Mouse (Mus musculus) forebrain, embryonic 13.5 days (tissue): ENCODE measurements around the gene Rasgrp2. TPM values are rescaled to one million over a fixed set of nuclear protein-coding genes. Genes with fewer than 3 reads are reported as not detected.

Experiments
- ATAC-seq: fragments of 200-750 bp; cut with Nextera tagmentation; 2 replicates; pipeline ENCODE4 v1.8.0; 2017
- H3K27ac ChIP-seq: fragments of 300-500 bp; sonication (generic); 2 replicates; pipeline ENCODE4 v1.5.1; 2015; ENCODE audit warnings: inconsistent platforms, mild to moderate bottlenecking, moderate library complexity
- H3K27me3 ChIP-seq: fragments of 300-500 bp; sonication (generic); 2 replicates; pipeline ENCODE4 v1.6.1; 2015; ENCODE audit warnings: mild to moderate bottlenecking, inconsistent platforms
- H3K36me3 ChIP-seq: fragments of 300-500 bp; sonication (generic); 2 replicates; pipeline ENCODE4 v1.6.1; 2015; ENCODE audit warnings: mild to moderate bottlenecking, inconsistent platforms; ENCODE audit not compliant: poor library complexity, severe bottlenecking
- H3K4me1 ChIP-seq: fragments of 300-500 bp; sonication (generic); 2 replicates; pipeline ENCODE4 v1.6.1; 2015; ENCODE audit warnings: inconsistent platforms
- H3K4me2 ChIP-seq: fragments of 300-500 bp; sonication (generic); 2 replicates; pipeline ENCODE4 v1.6.1; 2015; ENCODE audit warnings: inconsistent platforms, mild to moderate bottlenecking, moderate library complexity
- H3K4me3 ChIP-seq: fragments of 300-500 bp; sonication (generic); 2 replicates; pipeline ENCODE4 v1.5.1; 2015; ENCODE audit warnings: mild to moderate bottlenecking, inconsistent platforms
- H3K9ac ChIP-seq: fragments of 300-500 bp; sonication (generic); 2 replicates; pipeline ENCODE4 v1.6.1; 2015; ENCODE audit warnings: mild to moderate bottlenecking, inconsistent platforms
- H3K9me3 ChIP-seq: fragments of 300-500 bp; sonication (generic); replicated peaks from 2 replicates; pipeline ENCODE4 v1.6.1; 2016; ENCODE audit warnings: inconsistent platforms
- WGBS: fragments of 180-500 bp; shearing (Covaris S2); methylation state at CpG from one replicate; pipeline ENCODE4 v1.1.7; 2015; 5-methylcytosine and 5-hydroxymethylcytosine counted together
- polyA plus RNA-seq: library from polyadenylated mRNA; unstranded; fragments of >200 nt; fragmentation: Nextera tagmentation; extraction: Ambion mirVana; gene quantifications from 2 replicates; pipeline ENCODE4 v1.2.1, GENCODE M21; 2015

Rasgrp2 gene
- polyA plus RNA-seq, 1 experiment from 2014 or later = 25.1 TPM

DNA sequence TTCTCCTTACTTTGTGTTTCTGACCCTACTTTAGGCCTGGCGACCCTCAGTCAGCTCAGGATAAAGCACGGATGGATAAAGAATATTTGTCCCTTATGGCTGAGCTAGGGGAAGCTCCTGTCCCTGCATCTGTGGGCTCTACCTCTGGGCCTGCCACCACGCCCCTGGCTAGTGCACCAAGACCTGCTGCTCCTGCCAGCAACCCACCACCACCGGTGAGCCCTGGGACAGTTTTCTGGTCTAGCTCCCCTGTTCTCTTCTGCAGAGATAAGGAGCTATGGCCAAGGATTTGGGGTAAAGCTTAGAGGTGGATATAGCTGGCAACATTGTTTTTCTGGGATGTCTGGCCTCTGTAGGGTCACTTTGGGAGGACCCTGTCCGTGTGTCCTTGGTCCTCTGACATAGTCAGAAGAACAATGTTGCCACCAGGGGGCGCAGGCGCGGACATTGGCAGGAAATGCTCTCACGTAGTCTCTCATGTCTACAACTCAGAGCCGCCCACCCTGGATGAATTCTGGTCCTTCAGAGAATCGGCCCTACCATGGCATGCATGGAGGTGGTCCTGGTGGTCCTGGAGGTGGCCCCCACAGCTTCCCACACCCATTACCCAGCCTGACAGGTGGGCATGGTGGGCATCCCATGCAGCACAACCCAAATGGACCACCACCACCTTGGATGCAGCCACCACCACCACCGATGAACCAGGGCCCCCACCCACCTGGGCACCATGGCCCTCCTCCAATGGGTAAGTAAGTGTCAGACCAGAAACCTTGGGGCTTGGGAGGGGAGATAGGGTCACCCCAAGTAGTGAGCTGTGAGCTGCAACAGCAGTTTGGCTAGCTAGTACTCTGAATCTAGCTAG lies 25.4 kb upstream of the Rasgrp2 start:
- no peaks in the 10 kb centered on the region for H3K27me3 ChIP-seq
- H3K27ac ChIP-seq = no peak overlapping the region
- H3K9ac ChIP-seq = no peak overlapping the region
- peak; percentile 19; the same call in 1 of the 2 replicates for ATAC-seq
- no peak overlapping the region for H3K4me3 ChIP-seq
- 0 out of 2 replicates have a peak, but pooled peaks cover 7% of the 10 kb centered on the region for H3K4me1 ChIP-seq
- H3K4me2 ChIP-seq = no peak overlapping the region
- WGBS = 71% methylated on average over 12 of the region's 12 CpGs
- H3K9me3 ChIP-seq = no peaks in the 10 kb centered on the region
- H3K36me3 ChIP-seq = peaks cover 98% of the 10 kb centered on the region

DNA sequence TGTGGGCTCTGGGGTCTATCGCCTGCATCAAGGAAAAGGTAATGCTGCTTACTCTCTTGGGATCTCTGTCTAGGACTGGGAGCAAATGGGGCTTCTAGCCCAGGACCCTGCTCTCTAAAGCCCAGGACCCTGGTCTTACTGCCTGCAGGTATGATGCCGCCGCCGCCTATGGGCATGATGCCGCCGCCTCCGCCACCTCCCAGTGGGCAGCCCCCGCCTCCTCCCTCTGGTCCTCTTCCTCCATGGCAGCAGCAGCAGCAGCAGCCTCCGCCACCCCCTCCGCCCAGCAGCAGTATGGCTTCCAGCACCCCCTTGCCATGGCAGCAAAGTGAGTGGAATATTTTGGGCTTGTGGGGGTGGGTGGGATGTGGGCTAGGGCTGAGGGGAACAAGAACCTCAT lies 24.6 kb upstream of the Rasgrp2 start:
- WGBS = 95% methylated on average over 10 of the region's 10 CpGs
- Histone ChIP-seq H3K36me3 (peaks cover 100% of the 10 kb centered on the region), H3K27me3 (no peaks in the 10 kb centered on the region), H3K4me2 (no peak overlapping the region), H3K9ac (no peak overlapping the region), H3K4me1 (0 out of 2 replicates have a peak, but pooled peaks cover 7% of the 10 kb centered on the region), H3K4me3 (no peak overlapping the region), H3K9me3 (no peaks in the 10 kb centered on the region), H3K27ac (no peak overlapping the region)
- ATAC-seq = no peak

DNA sequence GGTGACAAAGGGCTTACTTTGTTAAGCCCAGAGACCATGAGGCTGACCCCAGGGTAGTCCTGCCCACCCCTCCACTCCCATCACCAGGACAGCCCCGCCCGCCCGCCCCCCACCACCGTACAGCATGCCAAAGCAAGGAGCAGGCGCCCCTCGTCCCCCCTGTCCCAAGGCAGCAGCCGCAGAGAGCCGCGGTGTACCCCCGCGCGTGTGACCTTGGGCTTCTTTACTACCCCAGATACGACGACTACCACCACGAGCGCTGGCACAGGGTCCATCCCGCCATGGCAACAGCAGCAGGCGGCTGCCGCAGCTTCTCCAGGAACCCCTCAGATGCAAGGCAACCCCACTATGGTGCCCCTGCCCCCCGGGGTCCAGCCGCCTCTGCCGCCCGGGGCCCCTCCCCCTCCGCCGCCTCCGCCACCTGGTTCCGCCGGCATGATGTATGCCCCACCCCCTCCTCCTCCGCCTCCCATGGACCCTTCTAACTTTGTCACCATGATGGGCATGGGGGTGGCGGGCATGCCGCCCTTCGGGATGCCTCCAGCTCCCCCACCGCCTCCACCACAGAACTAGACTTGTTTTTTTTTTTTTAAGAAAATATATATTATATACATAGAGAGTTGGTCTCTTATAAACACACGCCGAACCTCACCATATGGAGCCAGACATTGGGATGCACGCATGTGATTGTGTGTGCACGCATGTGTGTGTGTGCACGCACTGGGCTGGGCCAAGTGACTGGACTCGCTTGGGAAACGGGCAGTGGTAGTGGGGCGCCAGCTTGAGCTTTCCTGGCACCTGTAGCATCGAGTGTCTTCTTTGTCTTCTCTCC lies 23.5 kb upstream of the Rasgrp2 start:
- H3K27me3 ChIP-seq = no peaks in the 10 kb centered on the region
- 89% methylated on average over 38 of the region's 42 CpGs for WGBS
- H3K36me3 ChIP-seq = peaks cover 92% of the 10 kb centered on the region
- no peak; the same call in 1 of the 2 replicates for ATAC-seq
- H3K4me1 ChIP-seq = 0 out of 2 replicates have a peak, but pooled peaks cover 7% of the 10 kb centered on the region
- no peak overlapping the region for H3K9ac ChIP-seq
- H3K9me3 ChIP-seq = no peaks in the 10 kb centered on the region
- no peak overlapping the region for H3K4me3 ChIP-seq
- H3K27ac ChIP-seq = no peak overlapping the region
- no peak overlapping the region for H3K4me2 ChIP-seq

DNA sequence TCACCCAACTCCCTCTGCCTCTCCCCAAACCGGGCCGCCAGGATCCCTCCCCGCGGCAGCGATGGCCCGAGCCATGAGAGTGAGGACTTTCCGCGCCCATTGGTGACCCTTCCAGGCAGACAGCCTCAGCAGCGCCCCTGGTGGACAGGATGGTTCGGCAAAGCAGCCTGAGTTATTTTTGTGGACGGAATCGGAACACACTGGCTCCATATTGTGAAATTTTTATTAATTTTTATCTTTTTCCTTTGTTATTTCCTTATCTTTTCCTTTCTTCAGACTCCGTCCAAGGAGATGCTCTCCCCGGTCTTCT lies 22.9 kb upstream of the Rasgrp2 start:
- no peak overlapping the region for H3K9ac ChIP-seq
- H3K36me3 ChIP-seq = peaks cover 86% of the 10 kb centered on the region
- WGBS = 73% methylated on average over 14 of the region's 14 CpGs
- H3K27me3 ChIP-seq = no peaks in the 10 kb centered on the region
- no peaks in the 10 kb centered on the region for H3K9me3 ChIP-seq
- H3K4me1 ChIP-seq = 0 out of 2 replicates have a peak, but pooled peaks cover 7% of the 10 kb centered on the region
- ATAC-seq = no peak
- H3K4me2 ChIP-seq = no peak overlapping the region
- H3K4me3 ChIP-seq = no peak overlapping the region
- no peak overlapping the region for H3K27ac ChIP-seq

DNA sequence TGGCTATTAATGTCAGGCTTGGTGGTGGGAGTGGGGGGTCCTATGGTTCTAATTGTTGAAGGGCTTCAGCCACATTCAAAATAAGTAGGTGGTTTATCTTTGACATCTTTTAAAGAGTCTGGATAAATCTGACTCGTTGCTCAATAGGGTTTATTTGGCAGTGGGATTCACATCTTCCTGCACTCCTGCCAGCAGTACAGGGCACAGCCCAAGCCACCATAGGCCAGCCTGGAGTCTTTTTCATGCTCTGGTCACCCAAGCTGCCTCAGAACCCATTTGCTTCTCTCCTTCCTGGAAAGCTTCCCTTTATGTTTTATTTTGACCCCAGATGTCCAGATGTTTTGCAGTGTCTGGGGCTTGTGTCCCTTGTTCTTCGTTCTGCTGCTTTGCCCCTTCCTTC lies 22.5 kb upstream of the Rasgrp2 start:
- Histone ChIP-seq H3K27ac (peak overlapping the region; percentile 3; the same call in 1 of the 2 replicates), H3K4me3 (no peak overlapping the region), H3K4me1 (0 out of 2 replicates have a peak, but pooled peaks cover 7% of the 10 kb centered on the region), H3K9ac (no peak overlapping the region), H3K27me3 (no peaks in the 10 kb centered on the region), H3K4me2 (no peak overlapping the region), H3K9me3 (no peaks in the 10 kb centered on the region), H3K36me3 (peaks cover 82% of the 10 kb centered on the region)
- no peak for ATAC-seq
- WGBS = 71% methylated on average over 2 of the region's 2 CpGs

DNA sequence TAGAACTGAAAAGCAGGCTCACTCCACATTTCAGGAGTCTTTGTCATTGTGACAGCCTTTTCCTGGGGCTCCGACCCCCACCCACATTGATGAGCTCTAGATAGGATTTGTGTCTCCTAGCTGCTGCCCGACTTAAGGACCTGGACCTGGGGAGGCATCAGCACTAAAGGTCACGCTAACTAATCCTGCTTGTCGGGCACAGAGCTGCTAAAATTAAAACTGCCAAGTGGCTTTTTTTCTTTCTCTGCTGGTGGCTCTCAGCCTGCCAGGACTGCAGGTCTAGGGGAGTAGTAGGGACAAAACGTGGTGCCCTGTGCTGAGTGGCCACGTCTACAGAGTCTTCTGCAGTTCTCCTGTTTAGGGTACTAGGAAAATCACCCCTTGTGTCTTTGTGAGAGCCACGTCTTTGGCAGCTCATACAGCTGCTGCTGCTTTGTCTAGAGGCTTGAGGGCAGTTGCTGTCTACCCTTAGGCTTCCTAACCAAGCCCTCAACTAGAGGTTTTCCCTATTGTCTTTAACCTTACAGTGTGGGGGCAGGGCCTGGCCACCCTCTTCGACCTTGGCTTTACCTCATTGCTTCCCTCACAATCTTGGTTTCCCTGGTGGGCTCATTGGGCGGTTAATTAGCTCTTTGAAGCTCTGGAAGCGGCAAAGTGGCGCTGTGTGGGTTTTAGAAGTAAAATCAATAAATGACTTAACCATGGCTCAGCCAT lies 21.7 kb upstream of the Rasgrp2 start:
- Histone ChIP-seq H3K9me3 (no peaks in the 10 kb centered on the region), H3K4me3 (no peak overlapping the region), H3K36me3 (peaks cover 74% of the 10 kb centered on the region), H3K27me3 (no peaks in the 10 kb centered on the region), H3K9ac (no peak overlapping the region), H3K27ac (peak overlapping the region; percentile 40), H3K4me2 (no peak overlapping the region), H3K4me1 (0 out of 2 replicates have a peak, but pooled peaks cover 7% of the 10 kb centered on the region)
- ATAC-seq = no peak
- 44% methylated on average over 11 of the region's 11 CpGs for WGBS

DNA sequence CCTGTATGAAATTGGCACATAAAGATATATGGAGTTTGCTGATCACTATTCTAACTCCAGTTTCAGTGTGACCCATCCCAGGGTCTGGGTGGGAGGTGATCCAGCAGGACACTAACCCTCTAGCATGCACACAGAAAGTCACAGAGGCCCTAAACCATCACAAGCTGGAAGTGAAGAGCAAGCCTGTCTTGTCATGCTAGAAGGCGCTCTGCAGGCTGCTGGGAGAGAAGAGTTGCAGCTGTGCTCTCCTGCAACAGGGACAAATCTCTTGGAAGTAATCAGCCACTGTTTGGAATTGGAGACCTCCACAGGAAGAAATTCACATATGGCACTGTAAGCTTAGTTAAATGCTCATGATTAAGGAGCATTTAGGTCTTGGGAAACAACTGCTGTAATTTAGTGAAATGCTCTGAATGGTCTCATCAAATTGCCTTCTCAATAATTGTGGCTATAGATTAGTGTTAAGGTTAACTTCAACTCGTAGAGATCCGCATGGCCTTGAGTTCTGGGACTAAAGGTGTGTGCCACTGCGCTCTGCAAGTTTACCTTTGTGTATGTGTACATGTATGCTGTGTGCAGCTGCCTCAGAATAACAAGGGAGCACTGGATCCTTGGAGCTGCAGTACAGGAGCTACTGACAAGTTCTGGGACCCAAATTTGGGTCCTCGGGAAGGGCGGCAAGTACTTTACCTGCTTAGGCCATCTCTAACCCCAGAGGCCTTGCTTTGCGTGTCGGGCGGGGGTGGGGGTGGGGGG lies 18.6 kb upstream of the Rasgrp2 start:
- Histone ChIP-seq H3K4me2 (no peak overlapping the region), H3K9ac (no peak overlapping the region), H3K9me3 (no peaks in the 10 kb centered on the region), H3K27ac (no peak overlapping the region), H3K4me3 (no peak overlapping the region), H3K36me3 (peaks cover 42% of the 10 kb centered on the region), H3K27me3 (no peaks in the 10 kb centered on the region), H3K4me1 (0 out of 2 replicates have a peak, but pooled peaks cover 16% of the 10 kb centered on the region)
- 93% methylated on average over 9 of the region's 9 CpGs for WGBS
- no peak for ATAC-seq

DNA sequence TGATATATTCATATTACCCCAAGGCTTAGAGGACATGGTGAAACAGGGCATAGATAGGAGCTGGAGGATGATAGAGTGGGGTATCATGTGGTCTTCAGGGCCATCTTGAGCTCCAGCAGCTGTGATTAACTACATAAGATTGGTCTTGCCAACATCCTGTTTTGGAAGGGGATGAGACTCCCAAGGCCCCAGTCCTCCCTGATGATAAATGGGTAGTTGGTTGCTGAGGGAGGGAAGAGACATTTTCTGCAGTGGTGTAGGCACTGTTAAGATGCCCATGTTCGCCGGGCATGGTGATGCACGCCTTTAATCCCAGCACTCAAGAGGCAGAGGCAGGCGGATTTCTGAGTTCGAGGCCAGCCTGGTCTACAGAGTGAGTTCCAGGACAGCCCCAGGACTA lies 17.9 kb upstream of the Rasgrp2 start:
- no peak overlapping the region for H3K4me2 ChIP-seq
- no peaks in the 10 kb centered on the region for H3K9me3 ChIP-seq
- no peak overlapping the region for H3K4me3 ChIP-seq
- ATAC-seq = no peak
- peaks cover 36% of the 10 kb centered on the region for H3K36me3 ChIP-seq
- H3K9ac ChIP-seq = no peak overlapping the region
- 96% methylated on average over 5 of the region's 5 CpGs for WGBS
- H3K27me3 ChIP-seq = no peaks in the 10 kb centered on the region
- no peak overlapping the region for H3K27ac ChIP-seq
- 0 out of 2 replicates have a peak, but pooled peaks cover 16% of the 10 kb centered on the region for H3K4me1 ChIP-seq

DNA sequence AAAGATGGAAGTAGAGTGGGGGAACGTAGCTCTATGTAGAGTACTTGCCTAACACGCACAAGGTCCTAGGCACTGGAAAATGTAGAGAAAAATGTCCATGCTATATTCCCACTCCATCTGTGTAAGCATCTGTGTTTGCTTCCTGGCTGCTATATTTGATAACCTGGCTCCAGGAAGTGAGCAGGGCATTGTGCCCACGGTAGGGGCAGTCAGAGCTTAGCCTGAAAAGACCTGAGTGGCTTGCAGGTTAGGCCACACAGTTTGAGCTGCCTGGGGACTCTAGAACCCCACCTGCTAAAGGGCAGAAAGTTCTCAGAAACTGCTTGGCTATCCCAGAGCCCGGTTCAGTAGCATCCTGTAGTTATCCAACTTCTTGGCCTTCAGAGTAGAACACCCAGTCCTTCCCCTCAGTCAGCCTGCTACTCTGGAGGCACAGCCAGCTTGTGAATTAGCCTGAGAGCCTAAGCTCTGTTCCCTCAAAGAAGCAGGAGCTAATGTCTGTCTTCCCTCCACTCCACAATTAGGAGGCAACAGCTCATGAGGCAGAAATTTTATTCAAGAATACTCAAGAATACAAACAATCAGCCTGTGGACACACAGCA lies 16.7 kb upstream of the Rasgrp2 start:
- H3K4me2 ChIP-seq = no peak overlapping the region
- H3K4me3 ChIP-seq = no peak overlapping the region
- 82% methylated on average over 4 of the region's 4 CpGs for WGBS
- ATAC-seq = no peak
- no peak overlapping the region for H3K9ac ChIP-seq
- no peak overlapping the region for H3K27ac ChIP-seq
- H3K9me3 ChIP-seq = no peaks in the 10 kb centered on the region
- peaks cover 24% of the 10 kb centered on the region for H3K36me3 ChIP-seq
- no peaks in the 10 kb centered on the region for H3K27me3 ChIP-seq
- H3K4me1 ChIP-seq = 0 out of 2 replicates have a peak, but pooled peaks cover 14% of the 10 kb centered on the region

DNA sequence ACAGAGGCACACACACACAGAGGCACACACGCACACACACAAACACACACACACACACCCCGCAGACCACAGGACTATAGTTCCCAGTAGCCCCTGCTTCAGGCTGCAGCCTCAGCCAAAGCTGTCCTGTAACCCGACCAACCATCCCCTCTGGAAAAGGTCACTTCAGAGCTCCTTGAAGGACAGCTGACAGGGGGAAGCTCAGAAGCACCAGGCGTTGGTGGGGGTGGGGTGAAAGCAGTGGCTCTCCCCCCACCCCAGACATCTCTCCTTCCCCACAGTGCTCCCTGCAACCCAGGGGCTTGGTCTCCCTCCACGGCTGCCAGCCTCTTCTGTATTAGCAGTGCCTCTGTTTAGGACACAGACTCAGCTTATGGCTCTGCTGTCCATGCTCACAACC lies 15.7 kb upstream of the Rasgrp2 start:
- no peak for ATAC-seq
- Histone ChIP-seq H3K9ac (no peak overlapping the region), H3K4me1 (0 out of 2 replicates have a peak, but pooled peaks cover 9% of the 10 kb centered on the region), H3K36me3 (peaks cover 14% of the 10 kb centered on the region), H3K4me3 (no peak overlapping the region), H3K27ac (no peak overlapping the region), H3K9me3 (no peaks in the 10 kb centered on the region), H3K27me3 (0 out of 2 replicates have a peak, but pooled peaks cover 2% of the 10 kb centered on the region), H3K4me2 (no peak overlapping the region)
- 46% methylated on average over 5 of the region's 5 CpGs for WGBS

DNA sequence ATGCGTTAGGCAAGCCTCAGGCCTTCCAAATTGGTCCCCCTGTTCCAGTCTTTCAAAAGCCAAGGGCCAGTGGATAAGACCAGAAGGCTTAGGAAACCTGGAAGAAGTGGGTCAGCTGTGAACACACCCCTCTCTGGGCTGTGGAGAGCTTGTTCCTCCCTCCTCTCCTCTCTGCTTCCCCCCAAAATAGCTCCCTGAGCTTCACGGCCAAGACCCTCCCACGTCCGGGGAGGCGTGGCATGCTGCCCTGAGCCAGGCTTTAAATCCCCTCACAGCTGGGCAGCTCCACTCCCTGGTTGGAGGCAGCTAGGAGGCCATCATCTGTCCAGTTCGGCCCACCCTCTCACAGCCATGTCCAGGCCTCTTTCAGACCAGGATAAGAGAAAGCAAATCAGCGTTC lies 15.0 kb upstream of the Rasgrp2 start, which contains the start of gene Pygm:
Gene Pygm (plus strand): TSS at position 272 of the 400 bp plus-strand sequence.
- 11% methylated on average over 7 of the region's 7 CpGs for WGBS
- H3K27ac ChIP-seq = no peak within 1 kb of the TSS
- H3K9ac ChIP-seq = 0 out of 2 replicates have a peak within 1 kb of the TSS, but pooled peaks have one; percentile 21
- no peaks in the 10 kb centered on the region for H3K9me3 ChIP-seq
- ATAC-seq = no peak
- H3K4me3 ChIP-seq = no peak within 1 kb of the TSS
- 0 out of 2 replicates have a peak, but pooled peaks cover 2% of the 10 kb centered on the region for H3K27me3 ChIP-seq
- no peak within 1 kb of the TSS for H3K4me2 ChIP-seq
- H3K36me3 ChIP-seq = peaks cover 7% of the 10 kb centered on the region
- H3K4me1 ChIP-seq = 0 out of 2 replicates have a peak, but pooled peaks cover 9% of the 10 kb centered on the region
